9 mouse cellular contexts compared by ENCODE assay signal in the genomic region with DNA sequence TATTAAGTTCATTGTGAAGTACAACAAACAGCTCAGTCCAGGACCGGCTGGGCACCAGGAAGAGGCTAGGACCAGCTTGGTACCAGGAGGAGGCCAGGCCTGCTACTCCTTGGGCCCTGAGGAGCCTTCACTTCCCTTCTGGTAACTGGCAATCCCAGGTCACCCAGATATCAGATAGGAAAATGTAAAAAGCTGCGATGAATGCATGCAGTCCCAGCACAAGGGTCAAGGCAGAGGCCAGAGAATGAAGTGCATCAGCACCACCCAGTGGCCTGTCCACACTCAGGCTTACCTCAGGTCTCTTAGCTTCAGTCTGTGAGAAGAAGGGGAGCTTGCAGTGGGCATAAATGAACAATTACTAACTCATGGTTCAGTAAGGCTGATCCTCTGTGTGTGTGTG. TPM values are rescaled to one million over a fixed set of nuclear protein-coding genes. Genes with fewer than 3 reads are reported as not detected.
A peak's percentile ranks its signal among the peaks of the same experiment; 100 is the strongest.
DNase-seq lines count a peak whose midpoint lies in the region; ATAC-seq and TF ChIP-seq lines count a peak whose summit lies in the region.
"Had no signal": no experiment of that assay in that cellular context is flagged by ENCODE, and none has a peak within 500 bp of the region (broad histone marks: within the 10 kb centered on the region; RNA-seq: fewer than 3 reads in every experiment).

No protein-coding gene starts in this region.

- H3K27ac ChIP-seq in left cerebral cortex, adult 2 months: no peak overlapping the region
- H3K27ac ChIP-seq: liver, embryonic 15.5 days had no signal

- intact Hi-C loops in left cerebral cortex, adult 2 months (cut with DNase I): no loop called here
- intact Hi-C loops in left cerebral cortex, postnatal 36 days (cut with DNase I): no loop called here
- intact Hi-C loops in heart, postnatal 10 days (cut with DNase I): loop anchor here (10.0 kb wide), 1 partner anchor 257 kb away; a partner anchor contains a TSS

- TF ChIP-seq CTCF in left cerebral cortex, adult 2 months (IDR thresholded peaks at IDR 0.05): peak; percentile 47

- DNase-seq in left cerebral cortex, adult 2 months (ENCODE audit: extremely low spot score in 1 of 2, low spot score in 2 of 2): no peak
- no peak for DNase-seq in left cerebral cortex, postnatal 36 days (ENCODE audit: low spot score in 2 of 2)
- peak; percentile 46 for DNase-seq in cerebellum, adult 11 months
- peak; percentile 70 for DNase-seq in heart, postnatal 10 days
- peak; percentile 19 for DNase-seq in lung, postnatal 14 days
- no peak for DNase-seq in urinary bladder, postnatal 25 days (ENCODE audit: low spot score)
- no peak for DNase-seq in ovary, adult 18-20 months (ENCODE audit: low spot score)

- no peak overlapping the region for H3K4me3 ChIP-seq in left cerebral cortex, adult 2 months
- H3K4me3 ChIP-seq: liver, embryonic 15.5 days had no signal

- no peak for ATAC-seq in megakaryocyte progenitor cell, adult 5-6 weeks (replicated peaks; ENCODE audit: poor library complexity)

RNA-seq across cellular contexts. Expression of a gene that starts 20.9 kb away (rescaled TPM):
- 1 to 10 TPM; 6.2 to 7.8 TPM for total RNA-seq in left cerebral cortex, adult 2 months (2021)
- total RNA-seq in left cerebral cortex, postnatal 36 days (2021): 1 to 10 TPM; 6.2 to 6.8 TPM
- total RNA-seq in heart, postnatal 10 days (2021): 10 to 100 TPM; 49.6 to 53.5 TPM
- 24.2 and 24.6 TPM in 2 replicates for total RNA-seq in megakaryocyte progenitor cell, adult 5-6 weeks (2015)
- total RNA-seq in megakaryocyte progenitor cell, adult 5-6 weeks (2017): 19.0 and 20.4 TPM in 2 replicates

Comparison
In these comparisons a context has a peak if more than half of its experiments do, and no peak if none do; other contexts are left out.
1. DNase-seq: peak in cerebellum, adult 11 months (single experiment), heart, postnatal 10 days (2 of 2) and lung, postnatal 14 days (single experiment); none in left cerebral cortex, adult 2 months (0 of 2), left cerebral cortex, postnatal 36 days (0 of 2), urinary bladder, postnatal 25 days (single experiment) and ovary, adult 18-20 months (single experiment).